Mouse (Mus musculus) heart, adult 2 months (tissue): ENCODE measurements at regions not wholly inside any gene's neighbourhood (a gene's known extent, or its start where the extent isn't known, plus 50 kb on each side); places are given as distances from the start of the nearest gene placed in this dataset.

Source experiments
- CTCF ChIP-seq: fragments of 200-600 bp; IDR thresholded peaks from 2 replicates; pipeline ENCODE4 v1.8.1; 2022; ENCODE audit warnings: antibody characterized with exemption, mild to moderate bottlenecking, moderate library complexity
- EP300 ChIP-seq: fragments of 200-500 bp; IDR thresholded peaks from 2 replicates; pipeline ENCODE4 v1.6.1; 2011; ENCODE audit warnings: low read depth, low read length, control low read depth; ENCODE audit not compliant: insufficient read depth

GRCm38 (mm10) chr11:17549148-17549547, 291.8 kb downstream of the C1d start:
- no peak for TF ChIP-seq CTCF
- TF ChIP-seq EP300 = no peak
